Mouse (Mus musculus) activated CD4-positive, CD25-positive, alpha-beta regulatory T cell, adult 4 months (primary cell): ENCODE results near the gene Rpl18a. TPM values are rescaled to one million over a fixed set of nuclear protein-coding genes. Genes with fewer than 3 reads are reported as not detected.
"Not testable (repeated sequence)": the region's sequence is repeated elsewhere in the genome, so short reads cannot be mapped to it uniquely, and the experiment has no call there.

Experiments used
- ATAC-seq: one replicate; pipeline ENCODE4 v1.8.0; 2017
- polyA plus RNA-seq, 2 experiments: library from polyadenylated mRNA; unstranded; fragments of 100-300 nt; shearing (Covaris generic); gene quantifications; one replicate each; pipeline ENCODE4 v1.2.1; 2017

Gene Rpl18a
- polyA plus RNA-seq, 2 experiments from 2014 or later, result 10,302 to 10,714 TPM

DNA sequence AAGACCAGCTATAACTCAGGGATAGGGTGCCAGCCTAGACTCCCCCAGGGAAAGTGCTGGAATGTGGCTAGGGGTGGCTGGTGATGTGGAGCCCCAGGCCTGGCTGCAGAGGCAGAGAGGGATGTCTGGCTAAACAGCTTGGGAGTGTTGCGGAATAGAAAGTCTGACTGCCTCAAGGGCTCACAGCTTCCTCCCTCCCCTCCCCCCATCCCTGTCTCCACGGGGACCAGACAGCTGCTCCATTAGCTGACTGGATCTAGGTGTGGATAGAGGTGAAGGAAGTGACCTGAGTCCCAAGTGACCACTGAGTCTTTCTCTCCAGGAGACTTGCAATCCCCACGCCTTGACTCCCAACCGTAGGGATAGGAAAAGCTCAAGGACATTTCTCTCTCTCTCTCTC is 5.9 kb upstream of the Rpl18a start:
- no peak for ATAC-seq

DNA sequence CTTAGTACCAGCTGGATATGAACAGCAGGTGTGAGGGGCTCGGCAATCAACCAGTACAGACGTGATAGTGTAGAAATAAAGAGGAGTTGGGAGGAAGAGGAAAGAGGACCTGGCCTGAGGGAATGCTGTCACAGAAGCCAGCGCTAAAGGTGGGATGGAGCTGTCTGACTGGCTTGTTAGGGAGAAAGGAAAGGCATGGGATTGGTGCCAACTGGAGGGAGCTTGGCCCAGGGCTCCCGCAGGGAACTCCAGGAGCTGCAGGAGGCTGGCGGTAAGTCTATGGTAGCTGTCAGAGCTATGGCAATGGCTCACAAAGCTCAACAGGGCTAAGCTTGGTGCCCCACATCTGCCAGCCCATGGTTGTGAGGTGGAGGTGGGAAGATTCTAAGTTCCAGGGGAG is 5.0 kb upstream of the Rpl18a start:
- no peak for ATAC-seq

DNA sequence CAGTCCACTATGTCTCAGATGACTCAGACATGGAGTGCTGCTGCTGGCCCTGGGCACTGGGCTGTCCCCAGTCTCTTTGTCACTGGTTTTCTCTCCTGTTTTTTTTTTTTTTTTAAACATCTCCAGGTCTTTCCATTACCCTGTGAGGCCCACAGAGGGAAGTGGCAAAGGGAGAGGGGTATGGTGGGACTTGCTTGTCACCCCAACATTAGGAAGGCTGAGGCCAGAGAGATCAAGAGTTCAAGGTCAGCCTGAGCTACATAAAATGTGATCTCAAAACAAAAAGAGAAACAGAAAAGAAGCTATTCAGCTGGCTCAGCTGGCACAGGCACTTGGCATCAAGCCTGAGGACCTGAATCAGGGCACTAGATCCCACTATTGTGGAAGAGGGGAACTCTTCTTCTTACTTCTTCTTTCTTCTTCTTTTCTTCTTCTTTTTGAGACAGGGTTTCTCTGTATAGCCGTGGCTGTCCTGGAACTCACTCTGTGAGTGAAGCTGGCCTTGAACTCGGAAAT is 3.7 kb upstream of the Rpl18a start:
- ATAC-seq, result no peak

DNA sequence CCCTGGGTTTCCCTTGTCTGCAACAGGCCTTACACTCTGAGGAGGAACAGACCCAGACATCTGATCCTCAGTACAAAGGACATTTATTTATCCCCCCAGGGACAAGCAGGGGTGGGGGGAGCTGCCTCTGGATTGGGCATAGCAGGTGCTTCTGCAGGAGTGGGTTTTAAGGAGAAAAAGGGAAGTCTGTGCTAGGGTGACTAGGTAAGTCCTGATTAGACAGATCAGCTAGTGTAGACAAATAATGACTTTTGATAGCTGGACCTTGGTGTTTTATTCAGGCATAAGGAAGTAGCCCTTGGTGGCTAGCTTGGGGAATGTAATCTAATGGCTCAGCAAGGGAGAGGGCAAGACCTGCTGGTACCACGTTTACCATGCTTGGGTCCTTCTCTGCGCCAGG is 2.0 kb upstream of the Rpl18a start:
- ATAC-seq, result no peak

DNA sequence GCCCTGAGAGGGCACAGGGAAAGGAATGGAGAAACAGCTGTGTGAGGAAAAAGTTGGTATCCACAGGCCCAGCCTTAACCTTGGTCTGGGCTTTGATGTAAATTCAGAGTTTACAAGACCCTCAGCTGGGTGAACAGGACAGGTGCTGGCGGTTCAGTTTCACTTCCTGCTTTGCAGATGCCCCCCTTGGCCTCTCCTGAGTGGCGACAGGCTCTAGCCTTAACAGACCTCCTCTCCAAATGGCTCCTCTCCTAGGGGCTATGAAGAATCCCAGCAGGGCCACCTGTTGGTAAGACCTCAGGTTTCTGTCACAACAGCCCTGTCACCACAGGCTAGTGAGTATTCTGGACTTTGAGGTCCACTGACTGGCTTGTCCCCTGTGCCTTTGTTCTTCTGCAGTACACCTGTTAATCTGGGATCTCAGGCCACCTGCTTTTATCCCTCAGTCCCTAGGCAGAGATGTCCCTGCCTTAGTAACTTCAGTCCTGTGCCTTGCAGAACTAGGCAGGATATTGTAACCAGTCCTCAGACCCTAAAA is 1.5 kb upstream of the Rpl18a start:
- no peak for ATAC-seq

DNA sequence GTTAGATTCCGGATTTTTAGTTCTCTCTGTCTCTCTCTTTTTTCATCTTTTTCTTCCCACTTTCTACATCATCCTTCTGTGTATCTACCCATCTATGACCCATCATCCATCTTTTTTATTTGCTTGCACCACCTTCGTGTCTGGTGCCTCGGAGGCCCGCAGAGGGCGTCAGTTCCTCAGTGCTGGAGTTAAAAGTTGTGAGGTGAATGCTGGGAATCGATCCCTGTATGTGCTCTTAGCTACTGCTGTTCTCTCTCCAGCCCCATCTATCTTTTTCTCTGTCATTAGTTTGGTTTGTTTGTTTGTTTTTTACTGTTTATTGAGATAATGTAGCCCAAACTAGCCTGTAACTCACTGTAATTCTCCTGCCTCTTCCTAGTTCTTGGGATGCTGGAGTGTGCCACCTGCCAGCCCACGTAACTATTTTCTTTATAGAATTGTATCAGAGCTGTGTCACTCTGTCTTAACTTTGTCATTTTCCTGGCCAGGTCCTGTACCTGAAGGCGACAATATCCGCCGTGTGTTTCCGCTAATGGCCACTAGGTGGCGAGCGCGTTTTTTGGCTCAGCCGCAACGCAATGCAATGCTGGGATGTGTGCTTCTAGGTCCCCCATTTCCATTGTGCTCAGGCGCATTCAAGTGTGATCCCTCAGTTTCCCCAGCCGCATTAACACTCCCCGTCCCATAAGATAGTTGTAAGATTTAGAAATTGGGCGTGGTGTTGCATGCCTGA is 635 bp upstream of the Rpl18a start:
- ATAC-seq, result peak; percentile 31

DNA sequence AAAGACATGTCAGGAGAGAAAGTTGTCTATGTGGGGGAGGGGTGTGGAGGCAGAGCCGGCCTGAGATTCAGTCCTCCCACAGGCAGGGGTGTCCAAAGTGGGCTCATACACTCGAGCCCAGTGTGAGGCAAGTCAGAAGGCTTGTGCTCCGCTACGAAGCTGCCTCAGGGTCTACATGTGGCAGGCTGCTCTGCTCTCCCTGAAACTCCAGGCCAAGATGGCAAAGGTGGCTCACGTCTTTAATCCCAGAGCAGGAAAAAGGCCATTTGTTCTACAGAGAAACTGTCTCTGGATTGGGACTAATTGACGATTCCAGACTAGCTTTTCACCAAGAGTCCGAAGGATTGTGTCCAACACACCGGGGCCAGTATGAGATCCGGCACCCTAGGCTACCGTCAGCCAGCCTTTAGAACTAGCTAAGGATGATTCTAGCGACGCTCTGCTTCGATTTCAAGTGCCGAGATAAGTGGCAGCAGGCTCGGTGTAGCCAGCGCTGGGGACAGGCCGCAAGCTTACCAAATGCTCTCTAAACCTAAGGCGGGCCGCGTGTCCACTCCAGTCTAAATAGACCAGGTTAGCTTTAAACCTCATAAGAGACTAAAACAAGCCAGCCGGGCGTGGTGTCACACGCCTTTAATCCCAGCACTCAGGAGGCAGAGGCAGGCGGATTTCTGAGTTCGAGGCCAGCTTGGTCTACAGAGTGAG is 744 bp downstream of the Rpl18a start:
- no peak for ATAC-seq

DNA sequence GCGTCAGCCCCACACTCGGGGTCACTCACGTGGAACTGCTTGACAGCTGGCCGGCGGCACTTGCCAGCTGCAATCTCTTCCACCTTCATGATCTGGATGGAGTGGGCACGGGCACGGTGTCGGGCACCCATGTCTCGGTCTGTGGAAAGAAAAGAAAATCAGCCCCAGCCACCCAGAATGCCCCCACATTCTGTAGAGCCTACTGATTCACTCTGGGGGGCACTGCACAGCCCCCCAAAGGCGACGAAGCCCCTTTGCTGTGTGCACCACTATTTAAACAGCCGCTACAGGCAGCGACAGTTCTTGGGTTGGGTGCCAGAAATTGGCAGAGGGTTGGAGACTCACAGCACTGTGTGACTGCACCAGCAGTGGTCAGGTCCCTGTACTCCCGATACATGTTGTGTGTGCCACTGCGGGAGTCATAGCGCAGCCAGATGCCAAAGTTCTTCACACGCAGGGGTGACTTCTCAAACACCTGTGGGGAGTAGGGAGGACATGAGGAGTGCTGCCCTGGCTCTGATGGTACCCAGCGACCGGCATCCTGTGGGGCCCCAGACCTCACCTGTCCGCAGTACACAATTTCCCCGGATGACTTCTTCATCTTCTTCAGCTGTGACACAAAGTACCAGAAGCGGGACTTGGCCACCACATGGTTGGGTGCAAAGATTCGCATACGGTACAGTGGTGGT is 1.5 kb downstream of the Rpl18a start:
- not testable (repeated sequence) for ATAC-seq

DNA sequence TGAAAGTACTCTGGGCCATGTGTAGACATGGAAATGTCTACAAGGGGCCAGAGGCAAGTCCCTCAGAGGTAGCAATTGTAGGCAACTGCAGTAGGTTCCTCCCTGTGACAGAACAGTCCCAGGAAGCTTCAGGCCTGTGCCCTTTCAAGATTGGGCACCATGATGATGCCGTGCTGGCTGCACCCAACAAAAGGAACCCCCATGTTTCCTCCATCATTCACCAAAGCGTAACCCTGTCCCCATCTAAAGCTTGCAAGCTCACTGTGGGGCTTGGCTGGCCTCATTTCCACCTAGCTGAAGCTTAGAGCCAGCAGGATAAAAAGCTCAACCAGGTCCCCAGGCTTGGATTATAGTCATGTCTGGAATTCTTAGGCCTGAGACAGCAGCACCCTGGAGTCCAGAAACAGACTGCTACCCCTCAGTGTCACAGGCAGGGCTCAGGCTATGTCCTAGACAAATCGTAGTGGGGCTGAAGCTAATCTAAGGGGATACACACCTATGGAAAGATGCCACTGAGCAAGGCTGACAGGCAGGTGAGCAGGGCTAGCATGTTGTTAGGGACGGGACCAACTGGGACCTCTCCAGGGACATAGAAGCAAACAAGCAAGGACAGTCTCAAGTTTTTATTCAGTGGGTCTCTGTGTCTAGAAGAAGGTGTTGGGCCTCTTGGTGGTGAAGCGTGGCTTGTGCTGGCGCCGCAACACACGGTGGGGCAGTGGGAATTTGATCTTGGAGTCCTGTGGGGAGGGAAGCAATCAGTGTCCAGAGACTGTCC is 2.3 kb downstream of the Rpl18a start:
- ATAC-seq, result no peak

DNA sequence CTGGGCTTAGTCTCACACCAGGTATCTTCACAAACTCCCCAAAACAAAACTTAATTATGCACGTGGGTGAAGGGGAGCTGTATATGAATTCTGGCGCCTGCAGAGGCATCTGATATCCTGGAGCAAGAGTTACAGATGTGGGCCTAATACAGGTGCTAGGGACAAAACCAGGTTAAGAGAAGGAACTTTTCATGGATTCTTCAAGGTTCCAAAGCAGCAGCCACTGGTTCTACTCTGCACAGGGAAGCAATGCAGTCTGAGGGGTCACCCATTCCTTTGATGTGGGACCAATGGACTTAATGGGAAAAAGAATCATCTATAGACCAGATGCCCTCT is 2.9 kb downstream of the Rpl18a start:
- no peak for ATAC-seq

DNA sequence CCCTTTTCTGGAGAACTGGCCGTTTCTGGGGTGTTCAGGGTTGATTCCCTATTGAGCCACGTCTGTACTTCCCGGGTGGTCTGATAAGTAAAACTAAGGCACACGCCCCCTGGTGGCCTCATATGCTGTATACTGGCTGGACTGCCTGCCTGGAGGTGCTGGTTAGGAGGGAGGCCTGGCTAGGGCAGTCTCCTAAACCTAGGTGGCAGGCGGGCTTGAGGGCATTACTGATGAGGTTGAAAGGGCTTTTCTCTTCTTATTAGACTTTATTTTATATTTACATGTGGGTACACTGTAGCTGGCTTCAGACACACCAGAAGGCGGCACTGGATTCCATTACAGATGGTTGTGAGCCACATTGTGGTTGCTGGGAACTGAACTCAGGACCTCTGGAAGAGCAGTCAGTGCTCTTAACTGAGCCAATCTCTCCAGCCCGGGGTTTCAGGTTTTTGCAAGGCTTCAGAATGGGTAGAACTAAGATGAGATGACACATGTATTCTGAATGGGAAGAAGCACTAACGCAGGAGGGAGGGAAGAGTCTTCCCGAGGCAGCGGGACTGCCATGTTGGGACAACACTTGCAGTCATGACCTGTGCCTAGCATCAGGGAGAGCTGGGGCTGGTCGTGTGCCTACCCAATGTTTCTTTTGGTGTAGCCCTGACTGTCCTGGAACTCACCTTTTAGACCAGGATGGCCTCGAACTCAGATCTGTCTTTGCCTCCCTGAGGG is 3.4 kb downstream of the Rpl18a start:
- no peak for ATAC-seq

DNA sequence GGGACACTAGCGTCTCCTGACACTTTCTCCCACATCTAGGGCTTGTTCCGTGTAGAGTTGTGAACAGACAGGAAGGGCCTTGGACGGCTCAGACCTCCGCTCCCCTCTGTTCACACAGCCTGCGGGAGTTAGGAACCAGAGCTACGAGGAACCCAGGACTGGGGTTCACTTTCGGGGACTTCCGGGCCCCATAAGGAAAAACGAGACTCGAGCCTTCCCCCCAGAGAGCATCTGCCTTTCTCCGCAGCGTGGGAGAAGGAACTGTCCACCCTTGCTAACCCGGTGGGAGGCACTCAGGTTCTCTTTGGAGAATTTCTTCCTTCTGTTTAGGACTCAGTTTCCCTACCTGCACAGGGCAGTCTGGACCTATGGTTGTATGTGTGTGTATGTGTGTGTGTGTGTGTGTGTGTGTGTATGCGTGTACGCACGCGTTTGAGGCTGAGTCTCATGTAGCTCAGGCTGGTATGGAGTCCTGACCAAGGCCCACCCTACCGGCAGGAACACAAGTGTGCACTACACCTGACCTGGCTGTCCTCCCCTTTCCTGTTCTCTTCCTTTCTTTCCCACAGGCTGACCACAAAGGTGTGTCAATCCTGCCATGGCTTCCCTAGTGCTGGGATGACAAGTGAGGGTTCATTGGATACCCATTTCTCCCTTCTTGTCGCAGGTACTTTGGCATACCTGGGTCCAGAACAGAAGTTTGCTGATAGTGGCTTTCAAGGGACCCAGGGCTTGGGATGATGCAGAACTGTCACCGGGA is 4.1 kb downstream of the Rpl18a start:
- ATAC-seq, result no peak

DNA sequence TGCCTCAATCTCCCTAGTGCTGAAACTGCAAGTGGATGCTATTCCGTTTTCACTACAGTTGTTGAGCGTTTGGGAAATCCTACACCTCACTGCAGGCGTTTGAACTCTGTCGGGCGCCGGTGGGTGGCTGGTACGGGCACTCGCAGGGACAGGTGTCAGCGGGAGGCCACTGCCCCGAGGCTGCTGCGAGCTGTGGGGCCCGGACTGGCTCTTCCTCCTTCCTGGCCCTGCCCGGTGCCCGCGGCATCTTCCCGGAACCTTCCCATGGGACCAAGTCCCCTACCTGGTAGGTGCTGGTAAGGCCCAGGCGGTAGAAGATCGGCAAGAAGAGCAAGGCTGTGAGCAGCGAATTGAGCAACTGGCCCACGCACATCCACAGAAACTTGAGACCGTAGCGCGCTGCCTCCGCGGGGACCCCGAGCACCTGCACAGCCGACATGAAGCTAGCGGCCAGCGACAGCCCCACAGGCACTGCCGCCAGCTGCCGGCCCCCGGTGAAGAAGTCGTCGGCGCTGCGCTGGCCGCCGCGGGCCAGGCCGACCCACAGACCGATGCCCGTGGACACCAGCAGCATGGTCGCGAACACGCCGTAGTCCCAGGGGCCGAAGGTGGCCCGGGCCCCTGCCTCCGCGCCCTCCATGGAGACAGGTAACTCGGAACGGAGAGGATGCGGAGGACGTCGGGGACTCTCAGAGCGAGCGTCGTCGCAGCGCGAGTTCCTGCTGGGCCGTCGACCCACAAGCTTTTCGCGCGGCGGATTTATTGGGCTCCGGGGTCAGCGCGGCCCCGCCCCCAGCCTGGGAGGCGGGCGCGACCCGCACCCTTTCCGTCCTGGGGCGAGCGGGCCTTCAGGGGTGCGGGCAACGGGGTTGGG is 5.0 kb downstream of the Rpl18a start, which contains the start of gene Slc5a5:
TSS of gene Slc5a5 (minus strand) at position 736 of the 874 bp plus-strand sequence.
- no peak for ATAC-seq

DNA sequence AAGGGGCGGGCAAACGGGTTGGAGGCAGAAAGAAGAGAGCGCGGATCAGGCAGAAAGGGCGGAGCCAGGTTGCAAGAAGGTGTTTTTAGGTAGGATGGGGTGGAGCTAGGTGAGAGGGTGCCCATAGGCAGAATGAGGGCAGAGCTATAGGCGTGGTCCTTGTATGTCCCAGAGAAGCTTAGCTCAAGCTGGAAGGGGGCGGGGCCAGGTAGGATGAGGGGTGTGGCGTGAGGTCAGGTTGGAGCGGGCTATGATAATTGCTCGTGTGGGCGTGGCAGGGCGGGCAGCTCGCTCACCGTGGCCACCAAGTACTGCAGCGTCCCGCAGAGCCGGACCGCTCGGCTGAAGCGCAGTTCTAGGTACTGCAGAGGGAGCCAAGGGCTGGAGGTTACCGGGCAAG is 5.9 kb downstream of the Rpl18a start:
- no peak for ATAC-seq

DNA sequence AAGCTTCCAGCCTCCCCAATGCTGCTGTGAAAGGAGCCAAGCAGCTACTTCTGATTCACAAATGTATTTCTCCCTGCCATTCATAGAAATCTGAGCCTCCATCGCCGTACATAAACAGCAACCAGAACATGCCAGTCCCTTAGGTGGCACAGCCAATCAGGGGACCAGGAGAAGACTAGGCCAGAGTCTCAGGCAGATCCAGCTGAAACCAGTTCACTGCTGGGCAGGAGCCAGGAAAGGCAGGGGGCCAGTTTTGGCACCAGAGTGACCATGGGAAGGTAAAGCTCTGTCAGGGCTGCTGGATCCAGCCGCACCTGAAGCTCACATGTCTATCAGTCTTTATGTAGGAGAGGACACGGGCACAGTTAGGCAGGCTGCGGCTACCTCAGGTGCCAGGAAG is 6.6 kb downstream of the Rpl18a start:
- ATAC-seq, result no peak

DNA sequence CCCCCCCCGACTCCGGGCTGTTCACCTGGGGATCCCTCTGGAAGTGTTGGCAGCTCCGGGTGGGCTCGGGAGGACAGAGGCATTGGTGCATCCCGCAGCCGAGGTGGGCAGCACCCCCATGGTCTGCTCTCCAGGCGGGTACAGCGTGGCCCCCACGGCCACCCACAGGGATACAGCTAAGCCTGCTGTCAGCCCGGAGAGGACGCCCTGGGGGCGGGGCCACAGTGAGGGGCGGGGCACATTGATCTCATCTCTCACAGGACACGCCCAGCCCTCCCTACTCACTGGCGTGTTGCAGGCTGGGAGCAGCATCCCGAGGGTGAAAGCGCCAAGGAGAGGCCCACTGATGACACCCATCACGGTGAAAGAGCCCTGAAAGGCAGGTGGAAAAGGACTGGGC is 9.5 kb downstream of the Rpl18a start:
- ATAC-seq, result no peak

DNA sequence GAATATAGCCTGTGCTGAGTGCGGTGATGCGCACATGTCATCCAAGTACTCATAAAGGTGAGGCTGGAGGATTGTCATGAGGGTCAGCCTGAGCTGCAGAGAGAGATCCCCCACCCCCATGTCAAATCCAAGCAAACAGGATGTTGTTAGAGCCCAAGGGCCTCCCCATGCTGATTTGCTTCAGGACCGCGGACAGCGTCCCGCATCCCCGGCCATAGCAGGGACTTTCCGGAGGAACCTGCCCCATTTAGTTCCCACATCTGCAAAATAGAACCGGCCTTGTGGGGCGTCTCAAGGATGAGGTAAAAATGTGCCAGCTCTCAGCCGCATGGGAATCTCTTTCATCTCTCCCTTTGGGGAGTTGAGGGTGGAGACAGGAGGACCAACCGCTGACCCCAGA is 11.6 kb downstream of the Rpl18a start:
- no peak for ATAC-seq

DNA sequence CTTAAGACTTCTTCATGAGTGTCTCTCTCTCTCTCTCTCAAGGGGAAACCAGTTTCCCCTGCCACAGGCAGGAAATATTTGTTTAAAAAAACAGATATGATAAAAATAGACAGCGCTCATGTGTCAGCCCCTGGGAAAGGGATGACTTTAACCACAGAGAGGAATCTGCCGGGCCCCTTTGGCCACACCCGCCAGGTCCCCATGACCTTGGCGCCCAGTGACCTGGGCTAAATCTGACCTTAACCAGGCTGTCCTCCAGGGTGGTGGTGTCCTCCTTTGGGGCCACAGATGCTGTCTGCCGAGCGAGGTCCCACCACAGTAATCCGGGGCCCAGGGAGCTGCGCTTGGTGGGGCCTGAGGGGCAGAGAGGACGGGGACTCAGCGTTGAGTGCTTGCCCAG is 12.5 kb downstream of the Rpl18a start:
- ATAC-seq, result no peak

DNA sequence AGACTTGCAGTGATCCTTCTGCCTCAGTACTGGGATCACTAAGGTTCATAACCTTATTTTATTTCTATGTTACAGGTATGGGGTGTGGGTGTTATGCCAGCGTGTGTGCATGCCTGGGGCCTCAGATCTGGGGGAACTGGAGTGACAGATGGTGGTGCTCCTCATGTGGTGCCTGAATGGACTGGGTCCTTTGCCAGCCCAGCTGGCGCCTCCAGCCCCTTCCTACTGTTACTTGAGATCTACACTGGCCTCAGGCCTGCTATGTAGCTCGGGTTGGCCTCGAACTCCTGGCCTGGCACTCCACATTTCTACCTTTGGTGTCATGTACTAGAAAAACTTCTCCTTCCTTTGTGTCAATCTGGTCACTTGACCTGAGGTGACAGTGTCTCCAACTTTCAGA is 13.0 kb downstream of the Rpl18a start:
- no peak for ATAC-seq

DNA sequence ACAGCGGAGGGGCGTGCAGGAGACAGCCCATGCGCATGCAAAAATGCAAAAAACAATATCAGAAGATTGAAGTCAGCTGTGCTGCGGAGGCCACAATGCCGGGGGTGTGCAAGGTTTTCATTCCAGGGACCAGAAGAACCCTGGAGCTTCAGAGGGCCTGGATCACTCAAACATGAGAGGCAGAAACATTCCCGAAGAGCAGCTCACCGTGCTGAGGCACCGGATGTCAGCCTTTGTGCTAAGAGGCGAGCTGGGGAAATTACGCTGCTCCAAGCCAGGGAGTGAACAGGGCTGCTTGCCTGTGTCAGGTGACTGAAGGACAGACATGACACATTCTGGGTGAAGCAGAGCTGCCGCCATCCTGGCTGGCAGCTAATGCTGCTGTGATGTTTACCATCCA is 16.7 kb downstream of the Rpl18a start:
- no peak for ATAC-seq
